Mouse (Mus musculus): ENCODE measurements around the gene Xpo1. TPM values are rescaled to one million over a fixed set of nuclear protein-coding genes. Genes with fewer than 3 reads are reported as not detected.
"Not testable (repeated sequence)": the region's sequence is repeated elsewhere in the genome, so short reads cannot be mapped to it uniquely, and the experiment has no call there.

Gene Xpo1
- total and polyA plus RNA-seq, 3 experiments, result 4.1 to 36.2 (median 31.8) TPM

- intact Hi-C loops (cut with DNase I), result no loop called here
- Histone ChIP-seq H3K27ac (no peak overlapping the region), H3K36me3 (ENCODE audit: control insufficient read depth, insufficient read depth, low read length) (peaks cover 3% of the 10 kb centered on the region)
Observed at GRCm38 (mm10) chr11:23275780-23276179, 19.9 kb downstream of the Xpo1 start.

GRCm38 (mm10) chr11:23284469-23284868, 28.6 kb downstream of the Xpo1 start:
- Histone ChIP-seq H3K36me3 (ENCODE audit: control insufficient read depth, insufficient read depth, low read length) (peaks cover 5% of the 10 kb centered on the region), H3K4me3 (no peak overlapping the region), H3K9ac (ENCODE audit: low read depth, low read length) (no peak overlapping the region), H3K27me3 (ENCODE audit: control insufficient read depth, insufficient read depth, low read length) (no peaks in the 10 kb centered on the region), H3K27ac (no peak overlapping the region), H3K79me2 (replicated peaks; ENCODE audit: control insufficient read depth, insufficient read depth, low read length) (no peaks in the 10 kb centered on the region), H3K4me1 (ENCODE audit: control insufficient read depth, insufficient read depth, low read length) (no peaks in the 10 kb centered on the region)
- DNase-seq, result no peak
- TF ChIP-seq POLR2A (IDR thresholded peaks at IDR 0.05; ENCODE audit: insufficient read depth, low read depth, low read length), result no peak
- TF ChIP-seq EP300 (IDR thresholded peaks at IDR 0.05; ENCODE audit: insufficient read depth, low read depth, low read length), result no peak
- no peak for TF ChIP-seq CTCF (IDR thresholded peaks at IDR 0.05)
- intact Hi-C loops (cut with DNase I), result no loop called here
- 96% methylated on average over 4 of the region's 4 CpGs for WGBS

More at GRCm38 (mm10) chr11:23275780-23276179, 19.9 kb downstream of the Xpo1 start:
- Histone ChIP-seq H3K79me2 (replicated peaks; ENCODE audit: control insufficient read depth, insufficient read depth, low read length) (no peaks in the 10 kb centered on the region), H3K4me3 (no peak overlapping the region), H3K27me3 (ENCODE audit: control insufficient read depth, insufficient read depth, low read length) (no peaks in the 10 kb centered on the region), H3K4me1 (ENCODE audit: control insufficient read depth, insufficient read depth, low read length) (no peaks in the 10 kb centered on the region), H3K9ac (ENCODE audit: low read depth, low read length) (no peak overlapping the region)
- no peak for DNase-seq
- TF ChIP-seq EP300 (IDR thresholded peaks at IDR 0.05; ENCODE audit: insufficient read depth, low read depth, low read length) (no peak), POLR2A (IDR thresholded peaks at IDR 0.05; ENCODE audit: insufficient read depth, low read depth, low read length) (no peak), CTCF (IDR thresholded peaks at IDR 0.05) (no peak)
- WGBS, result 80% methylated on average over 3 of the region's 3 CpGs

- intact Hi-C loops (cut with DNase I); H3K79me2 ChIP-seq (replicated peaks; ENCODE audit: control insufficient read depth, insufficient read depth, low read length); H3K9ac ChIP-seq (ENCODE audit: low read depth, low read length); H3K36me3 ChIP-seq (ENCODE audit: control insufficient read depth, insufficient read depth, low read length); H3K4me1 ChIP-seq (ENCODE audit: control insufficient read depth, insufficient read depth, low read length); H3K27me3 ChIP-seq (ENCODE audit: control insufficient read depth, insufficient read depth, low read length); DNase-seq; H3K27ac ChIP-seq; H3K4me3 ChIP-seq: not testable (repeated sequence)
- 68% methylated on average over 4 of the region's 4 CpGs for WGBS
Observed at GRCm38 (mm10) chr11:23288866-23289265, 33.0 kb downstream of the Xpo1 start.

- H3K27ac ChIP-seq, result no peak overlapping the region
- H3K79me2 ChIP-seq (replicated peaks; ENCODE audit: control insufficient read depth, insufficient read depth, low read length), result no peaks in the 10 kb centered on the region
- peaks cover 6% of the 10 kb centered on the region for H3K36me3 ChIP-seq (ENCODE audit: control insufficient read depth, insufficient read depth, low read length)
- no peak overlapping the region for H3K9ac ChIP-seq (ENCODE audit: low read depth, low read length)
- H3K4me1 ChIP-seq (ENCODE audit: control insufficient read depth, insufficient read depth, low read length), result no peaks in the 10 kb centered on the region
- intact Hi-C loops (cut with DNase I), result no loop called here
- DNase-seq, result no peak
- no peak overlapping the region for H3K4me3 ChIP-seq
- 99% methylated on average over 2 of the region's 2 CpGs for WGBS
- no peaks in the 10 kb centered on the region for H3K27me3 ChIP-seq (ENCODE audit: control insufficient read depth, insufficient read depth, low read length)
- no peak for TF ChIP-seq POLR2A (IDR thresholded peaks at IDR 0.05; ENCODE audit: insufficient read depth, low read depth, low read length)
- TF ChIP-seq CTCF (IDR thresholded peaks at IDR 0.05), result no peak
- TF ChIP-seq EP300 (IDR thresholded peaks at IDR 0.05; ENCODE audit: insufficient read depth, low read depth, low read length), result no peak
Observed at GRCm38 (mm10) chr11:23297379-23297778, 41.5 kb downstream of the Xpo1 start.

GRCm38 (mm10) chr11:23298301-23298700, 42.5 kb downstream of the Xpo1 start:
- no peak overlapping the region for H3K4me3 ChIP-seq
- peaks cover 4% of the 10 kb centered on the region for H3K36me3 ChIP-seq (ENCODE audit: control insufficient read depth, insufficient read depth, low read length)
- no peak overlapping the region for H3K27ac ChIP-seq
- intact Hi-C loops (cut with DNase I), result no loop called here
- H3K27me3 ChIP-seq (ENCODE audit: control insufficient read depth, insufficient read depth, low read length), result no peaks in the 10 kb centered on the region
- no peaks in the 10 kb centered on the region for H3K4me1 ChIP-seq (ENCODE audit: control insufficient read depth, insufficient read depth, low read length)
- no peak overlapping the region for H3K9ac ChIP-seq (ENCODE audit: low read depth, low read length)
- no peak for DNase-seq
- TF ChIP-seq CTCF (IDR thresholded peaks at IDR 0.05), result no peak
- no peak for TF ChIP-seq EP300 (IDR thresholded peaks at IDR 0.05; ENCODE audit: insufficient read depth, low read depth, low read length)
- no peak for TF ChIP-seq POLR2A (IDR thresholded peaks at IDR 0.05; ENCODE audit: insufficient read depth, low read depth, low read length)
- 96% methylated on average over 2 of the region's 2 CpGs for WGBS
- no peaks in the 10 kb centered on the region for H3K79me2 ChIP-seq (replicated peaks; ENCODE audit: control insufficient read depth, insufficient read depth, low read length)

GRCm38 (mm10) chr11:23299910-23300309, 44.1 kb downstream of the Xpo1 start:
- TF ChIP-seq POLR2A (IDR thresholded peaks at IDR 0.05; ENCODE audit: insufficient read depth, low read depth, low read length), result no peak
- TF ChIP-seq CTCF (IDR thresholded peaks at IDR 0.05), result no peak
- no peak for TF ChIP-seq EP300 (IDR thresholded peaks at IDR 0.05; ENCODE audit: insufficient read depth, low read depth, low read length)
- 100% methylated on average over 1 of the region's 1 CpGs for WGBS
- intact Hi-C loops (cut with DNase I), result no loop called here
- no peak overlapping the region for H3K27ac ChIP-seq
- no peak for DNase-seq
- H3K4me3 ChIP-seq, result no peak overlapping the region
- H3K36me3 ChIP-seq (ENCODE audit: control insufficient read depth, insufficient read depth, low read length), result peaks cover 4% of the 10 kb centered on the region
- no peaks in the 10 kb centered on the region for H3K79me2 ChIP-seq (replicated peaks; ENCODE audit: control insufficient read depth, insufficient read depth, low read length)
- H3K4me1 ChIP-seq (ENCODE audit: control insufficient read depth, insufficient read depth, low read length), result no peaks in the 10 kb centered on the region
- no peaks in the 10 kb centered on the region for H3K27me3 ChIP-seq (ENCODE audit: control insufficient read depth, insufficient read depth, low read length)
- H3K9ac ChIP-seq (ENCODE audit: low read depth, low read length), result no peak overlapping the region

Measured in heart, adult 2 months (tissue).